Mouse (Mus musculus) liver, adult 2 months (tissue): ENCODE measurements at regions not wholly inside any gene's neighbourhood (a gene's known extent, or its start where the extent isn't known, plus 50 kb on each side); places are given as distances from the start of the nearest gene placed in this dataset.

ENCODE experiments used
- DNase-seq: peaks from one replicate; pipeline ENCODE4 v3.0.0-alpha.2; 2011; ENCODE audit warnings: low read depth, low spot score; ENCODE audit errors: extremely low read depth
- H3K27ac ChIP-seq: fragments of 200-500 bp; replicated peaks from 2 replicates; pipeline ENCODE4 v1.5.1; 2012; ENCODE audit warnings: low read depth, mild to moderate bottlenecking, control low read depth, inconsistent platforms, low read length; ENCODE audit not compliant: insufficient read depth
- H3K27me3 ChIP-seq: fragments of 200-500 bp; 2 replicates; pipeline ENCODE4 v1.6.1; 2012; ENCODE audit warnings: mild to moderate bottlenecking, moderate library complexity, low read length, inconsistent platforms; ENCODE audit not compliant: control insufficient read depth, insufficient read depth
- H3K36me3 ChIP-seq: fragments of 200-500 bp; 2 replicates; pipeline ENCODE4 v1.6.1; 2012; ENCODE audit warnings: low read length, inconsistent platforms; ENCODE audit not compliant: control insufficient read depth, insufficient read depth
- H3K4me1 ChIP-seq: fragments of 200-500 bp; 2 replicates; pipeline ENCODE4 v1.6.1; 2011; ENCODE audit warnings: low read length; ENCODE audit not compliant: control insufficient read depth, insufficient read depth
- H3K4me3 ChIP-seq: fragments of 200-500 bp; 2 replicates; pipeline ENCODE4 v1.5.1; 2011; ENCODE audit warnings: low read depth, mild to moderate bottlenecking, control low read depth, low read length, moderate library complexity; ENCODE audit not compliant: insufficient read depth
- H3K79me2 ChIP-seq: fragments of 200-500 bp; 2 replicates; pipeline ENCODE4 v1.6.1; 2012; ENCODE audit warnings: inconsistent platforms, mild to moderate bottlenecking, low read length, moderate library complexity; ENCODE audit not compliant: control insufficient read depth, insufficient read depth
- H3K9ac ChIP-seq: fragments of 200-500 bp; 2 replicates; pipeline ENCODE4 v1.6.1; 2012; ENCODE audit warnings: low read depth, mild to moderate bottlenecking, control low read depth, inconsistent platforms, low read length
- CTCF ChIP-seq: fragments of 200-500 bp; IDR thresholded peaks from 2 replicates; pipeline ENCODE4 v1.5.1; 2011; ENCODE audit warnings: low read depth, low read length, control low read depth
- POLR2A ChIP-seq: fragments of 200-500 bp; IDR thresholded peaks from 2 replicates; pipeline ENCODE4 v1.6.1; 2011; ENCODE audit warnings: low read length, control low read depth; ENCODE audit not compliant: insufficient read depth; ENCODE audit errors: extremely low read depth
- WGBS: fragments of 180-500 bp; shearing (Covaris S2); methylation state at CpG from one replicate; pipeline ENCODE4 v1.1.7; 2018; 5-methylcytosine and 5-hydroxymethylcytosine counted together

- no peak for DNase-seq
- no peaks in the 10 kb centered on the region for H3K36me3 ChIP-seq
- 81% methylated on average over 7 of the region's 7 CpGs for WGBS
- no peaks in the 10 kb centered on the region for H3K79me2 ChIP-seq
- no peak overlapping the region for H3K9ac ChIP-seq
- H3K27me3 ChIP-seq = no peaks in the 10 kb centered on the region; the same call in 1 of the 2 replicates
- H3K4me1 ChIP-seq = no peaks in the 10 kb centered on the region
- H3K27ac ChIP-seq = no peak overlapping the region
- H3K4me3 ChIP-seq = no peak overlapping the region
- TF ChIP-seq POLR2A = no peak
These were observed 60.7 kb upstream of the 4930432M17Rik start for GRCm38 (mm10) chr3:121609845-121610244.

- H3K4me3 ChIP-seq = no peak overlapping the region
- WGBS = 58% methylated on average over 7 of the region's 7 CpGs
- H3K27me3 ChIP-seq = no peaks in the 10 kb centered on the region; the same call in 1 of the 2 replicates
- no peak overlapping the region for H3K9ac ChIP-seq
- H3K27ac ChIP-seq = no peak overlapping the region
- no peaks in the 10 kb centered on the region for H3K79me2 ChIP-seq
- H3K36me3 ChIP-seq = no peaks in the 10 kb centered on the region
- TF ChIP-seq CTCF = no peak
- no peak for TF ChIP-seq POLR2A
- DNase-seq = no peak
- no peaks in the 10 kb centered on the region for H3K4me1 ChIP-seq
These were observed 61.5 kb upstream of the 4930432M17Rik start for GRCm38 (mm10) chr3:121609090-121609489.

- DNase-seq = no peak
- Histone ChIP-seq H3K4me3 (no peak overlapping the region), H3K36me3 (no peaks in the 10 kb centered on the region), H3K27ac (no peak overlapping the region), H3K27me3 (no peaks in the 10 kb centered on the region; the same call in 1 of the 2 replicates), H3K9ac (no peak overlapping the region), H3K4me1 (no peaks in the 10 kb centered on the region), H3K79me2 (no peaks in the 10 kb centered on the region)
- WGBS = 77% methylated on average over 6 of the region's 6 CpGs
- TF ChIP-seq POLR2A = no peak
- no peak for TF ChIP-seq CTCF
These were observed 65.8 kb upstream of the 4930432M17Rik start for GRCm38 (mm10) chr3:121604737-121605136.

- Histone ChIP-seq H3K4me3 (no peak overlapping the region), H3K27me3 (no peaks in the 10 kb centered on the region), H3K4me1 (no peaks in the 10 kb centered on the region), H3K36me3 (no peaks in the 10 kb centered on the region), H3K9ac (no peak overlapping the region), H3K27ac (no peak overlapping the region), H3K79me2 (no peaks in the 10 kb centered on the region)
- no peak for DNase-seq
- no peak for TF ChIP-seq POLR2A
- TF ChIP-seq CTCF = no peak
- WGBS = 88% methylated on average over 9 of the region's 9 CpGs
These were observed 66.5 kb upstream of the 4930432M17Rik start for GRCm38 (mm10) chr3:121604081-121604480.

- no peaks in the 10 kb centered on the region for H3K79me2 ChIP-seq
- 90% methylated on average over 10 of the region's 10 CpGs for WGBS
- H3K36me3 ChIP-seq = no peaks in the 10 kb centered on the region
- no peak overlapping the region for H3K4me3 ChIP-seq
- H3K9ac ChIP-seq = no peak overlapping the region
- TF ChIP-seq POLR2A = no peak
- no peak for TF ChIP-seq CTCF
- H3K27ac ChIP-seq = no peak overlapping the region
- H3K4me1 ChIP-seq = no peaks in the 10 kb centered on the region
- no peak for DNase-seq
- no peaks in the 10 kb centered on the region for H3K27me3 ChIP-seq
These were observed 67.7 kb upstream of the 4930432M17Rik start for GRCm38 (mm10) chr3:121602826-121603370.

GRCm38 (mm10) chr3:121602082-121602561, 68.4 kb upstream of the 4930432M17Rik start:
- no peak overlapping the region for H3K9ac ChIP-seq
- WGBS = 54% methylated on average over 8 of the region's 8 CpGs
- no peaks in the 10 kb centered on the region for H3K27me3 ChIP-seq

More at GRCm38 (mm10) chr3:121602082-121602561, 68.4 kb upstream of the 4930432M17Rik start:
- no peak for DNase-seq
- Histone ChIP-seq H3K79me2 (no peaks in the 10 kb centered on the region), H3K4me1 (no peaks in the 10 kb centered on the region), H3K27ac (no peak overlapping the region), H3K36me3 (no peaks in the 10 kb centered on the region), H3K4me3 (no peak overlapping the region)
- TF ChIP-seq CTCF (no peak), POLR2A (no peak)
